Mouse (Mus musculus): Measurements from ENCODE around the gene Grxcr1. TPM values are rescaled to one million over a fixed set of nuclear protein-coding genes. Genes with fewer than 3 reads are reported as not detected.
A peak's percentile ranks its signal among the peaks of the same experiment; 100 is the strongest.

Grxcr1 gene
- total RNA-seq (2022) = not detected

GRCm38 (mm10) chr5:68031744-68032143 is at the start of gene Grxcr1:
Grxcr1 (plus strand) TSS chr5:68031835.
- no peak for DNase-seq (ENCODE audit: low spot score in 2 of 2)

- no peak for DNase-seq (ENCODE audit: low spot score in 2 of 2)
Observed at GRCm38 (mm10) chr5:67981946-67982526, 49.6 kb upstream of the Grxcr1 start.

GRCm38 (mm10) chr5:67990426-67990825 is 41.2 kb upstream of the Grxcr1 start:
- no peak for DNase-seq (ENCODE audit: low spot score in 2 of 2)

GRCm38 (mm10) chr5:68002611-68003010 is 29.0 kb upstream of the Grxcr1 start:
- DNase-seq (ENCODE audit: low spot score in 2 of 2) = no peak

- no peak for DNase-seq (ENCODE audit: low spot score in 2 of 2)
Observed at GRCm38 (mm10) chr5:68003904-68004303, 27.7 kb upstream of the Grxcr1 start.

GRCm38 (mm10) chr5:68004419-68004818 is 27.2 kb upstream of the Grxcr1 start:
- no peak for DNase-seq (ENCODE audit: low spot score in 2 of 2)

GRCm38 (mm10) chr5:68007074-68007473 is 24.6 kb upstream of the Grxcr1 start:
- no peak for DNase-seq (ENCODE audit: low spot score in 2 of 2)

GRCm38 (mm10) chr5:68011569-68011968 is 20.1 kb upstream of the Grxcr1 start:
- DNase-seq (ENCODE audit: low spot score in 2 of 2) = no peak

- DNase-seq (ENCODE audit: low spot score in 2 of 2) = peak; percentile 55 to 87
Observed at GRCm38 (mm10) chr5:68012618-68013017, 19.0 kb upstream of the Grxcr1 start.

- no peak for DNase-seq (ENCODE audit: low spot score in 2 of 2)
Observed at GRCm38 (mm10) chr5:68020870-68021269, 10.8 kb upstream of the Grxcr1 start.

GRCm38 (mm10) chr5:68026658-68027422 is 4.8 kb upstream of the Grxcr1 start:
- DNase-seq (ENCODE audit: low spot score in 2 of 2) = no peak

GRCm38 (mm10) chr5:68027474-68027873 is 4.2 kb upstream of the Grxcr1 start:
- DNase-seq (ENCODE audit: low spot score in 2 of 2) = no peak

GRCm38 (mm10) chr5:68033345-68033744 is 1.7 kb downstream of the Grxcr1 start:
- no peak for DNase-seq (ENCODE audit: low spot score in 2 of 2)

- DNase-seq (ENCODE audit: low spot score in 2 of 2) = no peak
Observed at GRCm38 (mm10) chr5:68039077-68039476, 7.4 kb downstream of the Grxcr1 start.

- DNase-seq (ENCODE audit: low spot score in 2 of 2) = no peak
Observed at GRCm38 (mm10) chr5:68043339-68043738, 11.7 kb downstream of the Grxcr1 start.

- DNase-seq (ENCODE audit: low spot score in 2 of 2) = no peak
Observed at GRCm38 (mm10) chr5:68048783-68049182, 17.1 kb downstream of the Grxcr1 start.

GRCm38 (mm10) chr5:68049536-68049935 is 17.9 kb downstream of the Grxcr1 start:
- no peak for DNase-seq (ENCODE audit: low spot score in 2 of 2)

- no peak for DNase-seq (ENCODE audit: low spot score in 2 of 2)
Observed at GRCm38 (mm10) chr5:68051101-68051500, 19.5 kb downstream of the Grxcr1 start.

- DNase-seq (ENCODE audit: low spot score in 2 of 2) = no peak
Observed at GRCm38 (mm10) chr5:68057574-68057973, 25.9 kb downstream of the Grxcr1 start.

- DNase-seq (ENCODE audit: low spot score in 2 of 2) = no peak
Observed at GRCm38 (mm10) chr5:68068694-68069093, 37.1 kb downstream of the Grxcr1 start.

- no peak for DNase-seq (ENCODE audit: low spot score in 2 of 2)
Observed at GRCm38 (mm10) chr5:68070308-68070707, 38.7 kb downstream of the Grxcr1 start.

- no peak for DNase-seq (ENCODE audit: low spot score in 2 of 2)
Observed at GRCm38 (mm10) chr5:68071857-68072256, 40.2 kb downstream of the Grxcr1 start.

- DNase-seq (ENCODE audit: low spot score in 2 of 2) = no peak
Observed at GRCm38 (mm10) chr5:68086535-68087098, 55.0 kb downstream of the Grxcr1 start.
